Mouse (Mus musculus) small intestine, adult 2 months (tissue): ENCODE results near the gene Nectin2.

ENCODE experiments used
- CTCF ChIP-seq: fragments of 200-500 bp; IDR thresholded peaks from 2 replicates; pipeline ENCODE4 v1.5.1; 2012; ENCODE audit warnings: low read depth, mild to moderate bottlenecking, control low read depth, inconsistent platforms, low read length, moderate library complexity, mixed read lengths; ENCODE audit not compliant: insufficient replicate concordance, insufficient read length; ENCODE audit errors: extremely low read depth
- POLR2A ChIP-seq: fragments of 200-500 bp; IDR thresholded peaks from 2 replicates; pipeline ENCODE4 v1.6.1; 2012; ENCODE audit warnings: low read depth, mild to moderate bottlenecking, control low read depth, inconsistent platforms, low read length, moderate library complexity

- TF ChIP-seq CTCF (no peak), POLR2A (no peak)
Measured at GRCm38 (mm10) chr7:19726541-19726940, 23.7 kb downstream of the Nectin2 start.
